Mouse (Mus musculus) B cell, adult (primary cell): ENCODE measurements around the gene Adgrg3. TPM values are rescaled to one million over a fixed set of nuclear protein-coding genes. Genes with fewer than 3 reads are reported as not detected.

Experiments
- total RNA-seq: library from RNA; stranded (reverse); gene quantifications from 4 replicates; pipeline ENCODE4 v1.2.4, GENCODE M21; 2023; ENCODE audit not compliant: inconsistent age

Gene Adgrg3
- 0.42 TPM in 2 of 4 replicates, not detected in the others for total RNA-seq

GRCm38 (mm10) chr8:95017451-95017850 is at the start of gene Adgrg3:
TSS of gene Adgrg3 (plus strand) at chr8:95017692.

GRCm38 (mm10) chr8:94974467-94975165 is 42.9 kb upstream of the Adgrg3 start, which contains the start of gene Adgrg1:
TSS of gene Adgrg1 (plus strand) at chr8:94974751.

GRCm38 (mm10) chr8:95054927-95055510 is 37.5 kb downstream of the Adgrg3 start, which contains the start of gene Drc7:
TSS of gene Drc7 (plus strand) at chr8:95055103.

GRCm38 (mm10) chr8:95080381-95081341 is 63.2 kb downstream of the Adgrg3 start, which contains the start of gene Katnb1:
TSS of gene Katnb1 (plus strand) at chr8:95081186.

Other genes with a start within 250 kb of the Adgrg3 start
- gene Cx3cl1, start 245.7 kb upstream of the Adgrg3 start, total RNA-seq: not detected in 4 replicates
- not detected in 4 replicates for gene Ccl17, start 207.2 kb upstream of the Adgrg3 start, total RNA-seq
- 29.0 to 34.4 TPM (median 32.9 TPM) in 4 replicates for gene Coq9, start 179.4 kb upstream of the Adgrg3 start, total RNA-seq
- gene Ciapin1, start 179.3 kb upstream of the Adgrg3 start, total RNA-seq: 50.3 to 64.6 TPM (median 51.7 TPM) in 4 replicates
- gene Polr2c, start 160.2 kb upstream of the Adgrg3 start, total RNA-seq: 49.2 to 66.0 TPM (median 53.7 TPM) in 4 replicates
- gene Dok4, start 141.4 kb upstream of the Adgrg3 start, total RNA-seq: 1.6 to 3.0 TPM (median 2.3 TPM) in 4 replicates
- gene Ccdc102a, start 99.6 kb upstream of the Adgrg3 start, total RNA-seq: 0.36 to 1.1 TPM (median 0.69 TPM) in 4 replicates
- 0.77 to 2.3 TPM (median 0.96 TPM) in 4 replicates for gene Adgrg5, start 94.0 kb upstream of the Adgrg3 start, total RNA-seq
- 3.8 to 6.7 TPM (median 6.2 TPM) in 4 replicates for gene Adgrg1, start 42.9 kb upstream of the Adgrg3 start, total RNA-seq
- not detected in 4 replicates for gene Drc7, start 37.4 kb downstream of the Adgrg3 start, total RNA-seq
- gene Katnb1, start 63.5 kb downstream of the Adgrg3 start, total RNA-seq: 16.8 to 21.7 TPM (median 21.2 TPM) in 4 replicates
- gene Kifc3, start 185.1 kb downstream of the Adgrg3 start, total RNA-seq: 6.7 to 9.8 TPM (median 7.0 TPM) in 4 replicates